Mouse (Mus musculus): Measurements from ENCODE around the gene Pax5.

DNA sequence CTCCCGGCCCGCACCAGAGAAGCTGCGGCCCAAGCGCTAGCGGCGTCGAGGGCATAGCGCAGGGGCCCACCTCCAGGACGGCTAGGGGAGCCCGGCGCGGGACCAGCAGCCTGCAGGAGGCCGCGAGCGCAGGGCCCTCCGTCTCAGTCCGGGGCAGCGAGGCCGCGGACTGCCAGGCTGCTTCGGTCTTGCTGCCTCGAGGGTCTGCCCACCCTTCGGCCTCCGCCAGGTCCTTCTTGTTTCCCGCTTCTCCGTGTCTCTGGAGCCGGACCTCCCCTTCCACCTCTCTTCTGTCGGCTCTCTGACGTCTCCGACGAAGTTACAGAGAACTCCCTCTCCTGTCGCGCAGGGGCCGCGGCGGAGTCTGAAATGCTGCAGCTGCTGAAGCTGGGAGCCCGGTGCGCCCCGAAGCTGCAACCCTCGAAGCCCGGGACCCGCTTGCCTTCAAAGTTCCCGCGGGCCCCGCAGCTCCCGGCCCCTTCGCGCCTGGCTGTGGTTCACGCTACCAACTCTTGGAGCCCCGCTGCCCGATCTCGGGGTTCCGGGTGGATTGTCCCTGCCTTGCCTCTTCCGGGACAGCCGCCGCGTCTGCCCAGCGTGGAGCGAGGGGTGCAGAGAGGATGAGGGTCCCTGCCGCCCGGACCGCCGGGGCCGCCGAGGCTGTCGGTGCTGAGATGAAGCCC lies 6.5 kb downstream of the Pax5 start:
- TF ChIP-seq CTCF (conservative IDR thresholded peaks at IDR 0.05; ENCODE audit: insufficient read depth, insufficient read length, low read depth, low read length): no peak
- no peak for TF ChIP-seq POLR2A (IDR thresholded peaks at IDR 0.05; ENCODE audit: low read depth, low read length)
